Mouse (Mus musculus) stomach, postnatal 0 days (tissue): Measurements from ENCODE around the gene 4931414P19Rik. TPM values are rescaled to one million over a fixed set of nuclear protein-coding genes. Genes with fewer than 3 reads are reported as not detected.

Source experiments
- ATAC-seq: fragments of 200-750 bp; cut with Nextera tagmentation; 2 replicates; pipeline ENCODE4 v1.8.0; 2017; ENCODE audit not compliant: low FRiP score, low TSS enrichment
- DNase-seq: peaks from one replicate; pipeline ENCODE4 v3.0.0-alpha.2; 2016; ENCODE audit warnings: low spot score
- H3K27ac ChIP-seq: fragments of 300-500 bp; sonication (generic); replicated peaks from 2 replicates; pipeline ENCODE4 v1.5.1; 2014; ENCODE audit warnings: mild to moderate bottlenecking, control low read depth
- H3K27me3 ChIP-seq: fragments of 300-500 bp; sonication (generic); 2 replicates; pipeline ENCODE4 v1.6.1; 2014; ENCODE audit warnings: low read length; ENCODE audit not compliant: control insufficient read depth, insufficient read depth
- H3K36me3 ChIP-seq: fragments of 300-500 bp; sonication (generic); 2 replicates; pipeline ENCODE4 v1.6.1; 2014; ENCODE audit warnings: low read length, mixed read lengths; ENCODE audit not compliant: control insufficient read depth, insufficient read depth
- H3K4me1 ChIP-seq: fragments of 300-500 bp; sonication (generic); replicated peaks from 2 replicates; pipeline ENCODE4 v1.6.1; 2014; ENCODE audit warnings: antibody characterized with exemption; ENCODE audit not compliant: control insufficient read depth, insufficient read depth
- H3K4me2 ChIP-seq: fragments of 300-500 bp; sonication (generic); replicated peaks from 2 replicates; pipeline ENCODE4 v1.6.1; 2014; ENCODE audit warnings: low read depth, mild to moderate bottlenecking, control low read depth, moderate library complexity
- H3K4me3 ChIP-seq: fragments of 300-500 bp; sonication (generic); 2 replicates; pipeline ENCODE4 v1.5.1; 2014; ENCODE audit warnings: low read depth, low read length, control low read depth
- H3K9ac ChIP-seq: fragments of 300-500 bp; sonication (generic); 2 replicates; pipeline ENCODE4 v1.6.1; 2014; ENCODE audit warnings: mild to moderate bottlenecking, low read length, control low read depth, mixed read lengths
- H3K9me3 ChIP-seq: fragments of 300-500 bp; sonication (generic); 2 replicates; pipeline ENCODE4 v1.6.1; 2016; ENCODE audit warnings: low read length; ENCODE audit not compliant: control insufficient read depth
- CTCF ChIP-seq: IDR thresholded peaks from 2 replicates; pipeline ENCODE4 v1.5.1; 2016; ENCODE audit warnings: antibody characterized with exemption, low read depth, mild to moderate bottlenecking, moderate library complexity
- EP300 ChIP-seq: optimal IDR thresholded peaks from 2 replicates; pipeline ENCODE3; 2016; ENCODE audit warnings: antibody characterized with exemption
- WGBS: fragments of 180-500 bp; shearing (Covaris S2); extraction: QIAGEN DNeasy Blood & Tissue Kit; methylation state at CpG from one replicate; pipeline ENCODE4 v1.1.7; 2014; 5-methylcytosine and 5-hydroxymethylcytosine counted together
- polyA plus RNA-seq: library from polyadenylated mRNA; unstranded; fragments of >200 nt; fragmentation: Nextera tagmentation; extraction: Ambion mirVana; gene quantifications from 2 replicates; pipeline ENCODE4 v1.2.1, GENCODE M21; 2015

4931414P19Rik gene
- polyA plus RNA-seq, 1 experiment from 2014 or later: 2.4 TPM

GRCm38 (mm10) chr14:54591056-54591455 lies 14.7 kb downstream of the 4931414P19Rik start:
- no peak for ATAC-seq
- Histone ChIP-seq H3K4me1 (no peaks in the 10 kb centered on the region), H3K4me3 (no peak overlapping the region), H3K4me2 (no peak overlapping the region), H3K9ac (no peak overlapping the region), H3K27ac (no peak overlapping the region), H3K9me3 (no peaks in the 10 kb centered on the region), H3K36me3 (0 out of 2 replicates have a peak, but pooled peaks cover 8% of the 10 kb centered on the region), H3K27me3 (no peaks in the 10 kb centered on the region)
- no peak for TF ChIP-seq EP300
- TF ChIP-seq CTCF: no peak
- WGBS: 94% methylated on average over 16 of the region's 16 CpGs
- no peak for DNase-seq

DNA sequence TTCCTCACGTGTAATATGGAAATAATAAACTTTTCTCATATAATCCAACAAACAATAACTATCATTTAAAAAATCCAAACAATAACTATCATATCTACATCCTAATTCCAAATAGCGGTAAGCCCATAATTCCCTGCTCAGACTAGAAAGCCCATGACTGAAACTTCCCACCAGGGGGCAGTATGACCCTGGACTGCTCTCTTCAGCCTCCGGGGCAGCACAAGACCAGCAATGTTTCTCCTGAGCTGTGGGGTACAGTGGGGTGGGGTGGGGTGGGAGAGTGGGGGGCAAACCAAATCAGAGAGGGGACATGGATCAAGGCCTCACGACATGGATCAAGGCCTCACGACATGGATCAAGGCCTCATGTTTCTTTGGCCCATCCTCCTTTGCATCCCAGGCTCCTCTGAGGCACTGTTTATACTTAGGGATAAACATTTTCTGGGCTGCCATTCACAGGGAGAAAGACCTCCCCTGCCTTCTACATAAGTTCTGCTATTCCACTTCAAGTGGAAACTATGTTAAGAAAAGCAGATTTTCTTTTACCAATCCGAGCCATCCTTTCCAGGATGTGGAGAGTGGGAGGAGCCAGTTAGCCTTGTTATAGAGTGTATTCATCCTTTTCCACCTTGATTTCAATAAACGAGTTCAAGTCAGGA lies 22.0 kb downstream of the 4931414P19Rik start:
- no peak overlapping the region for H3K27ac ChIP-seq

DNA sequence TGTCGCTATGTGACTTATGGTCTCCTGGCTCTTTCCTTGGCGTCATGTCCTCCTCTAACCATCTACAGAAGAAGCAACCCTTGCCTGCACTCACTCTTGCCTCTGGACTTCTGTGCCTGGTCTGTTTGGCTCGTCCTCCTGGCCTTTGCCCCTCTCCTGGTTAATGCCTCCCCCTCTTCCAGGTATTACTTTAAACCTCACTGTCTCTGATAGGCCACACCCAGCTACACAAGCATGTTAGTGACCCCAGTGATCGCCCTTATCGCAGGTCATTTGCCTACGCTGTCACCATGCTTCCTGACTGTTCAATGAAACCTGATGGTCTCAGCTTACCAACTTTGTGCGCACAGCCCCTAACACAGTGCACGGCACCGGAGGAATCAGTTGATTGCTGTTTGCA lies 23.3 kb downstream of the 4931414P19Rik start:
- WGBS: 79% methylated on average over 9 of the region's 9 CpGs
- no peaks in the 10 kb centered on the region for H3K36me3 ChIP-seq
- H3K4me3 ChIP-seq: no peak overlapping the region
- no peaks in the 10 kb centered on the region for H3K9me3 ChIP-seq
- TF ChIP-seq EP300: no peak
- TF ChIP-seq CTCF: no peak
- ATAC-seq (no peak), DNase-seq (no peak)
- H3K27ac ChIP-seq: no peak overlapping the region
- H3K4me2 ChIP-seq: no peak overlapping the region
- no peak overlapping the region for H3K9ac ChIP-seq
- no peaks in the 10 kb centered on the region for H3K27me3 ChIP-seq
- H3K4me1 ChIP-seq: no peaks in the 10 kb centered on the region

More for the DNA sequence above, 22.0 kb downstream of the 4931414P19Rik start:
- DNase-seq (peak; percentile 70), ATAC-seq (peak; percentile 78)
- H3K9me3 ChIP-seq: no peaks in the 10 kb centered on the region
- no peak overlapping the region for H3K4me3 ChIP-seq
- H3K36me3 ChIP-seq: no peaks in the 10 kb centered on the region
- no peak overlapping the region for H3K4me2 ChIP-seq
- 25% methylated on average over 7 of the region's 7 CpGs for WGBS
- TF ChIP-seq EP300 (no peak), CTCF (peak; percentile 85)
- H3K4me1 ChIP-seq: no peaks in the 10 kb centered on the region
- H3K27me3 ChIP-seq: no peaks in the 10 kb centered on the region
- no peak overlapping the region for H3K9ac ChIP-seq

- WGBS: 72% methylated on average over 7 of the region's 7 CpGs
- no peak for TF ChIP-seq CTCF
- no peak for TF ChIP-seq EP300
- no peak for ATAC-seq
- Histone ChIP-seq H3K27ac (no peak overlapping the region), H3K36me3 (no peaks in the 10 kb centered on the region), H3K9me3 (no peaks in the 10 kb centered on the region), H3K4me2 (no peak overlapping the region), H3K4me3 (no peak overlapping the region), H3K4me1 (no peaks in the 10 kb centered on the region), H3K9ac (no peak overlapping the region), H3K27me3 (no peaks in the 10 kb centered on the region)
- DNase-seq: no peak
Measured at GRCm38 (mm10) chr14:54579638-54580037, 26.2 kb downstream of the 4931414P19Rik start.

GRCm38 (mm10) chr14:54578063-54578462 lies 27.7 kb downstream of the 4931414P19Rik start:
- peak overlapping the region; percentile 89 for H3K9ac ChIP-seq
- TF ChIP-seq CTCF: peak; percentile 83
- no peak for TF ChIP-seq EP300
- peak overlapping the region; percentile 95 for H3K4me2 ChIP-seq
- WGBS: 0% methylated on average over 10 of the region's 10 CpGs
- peak overlapping the region; percentile 83 for H3K4me3 ChIP-seq
- peak overlapping the region; percentile 89 for H3K27ac ChIP-seq
- no peaks in the 10 kb centered on the region for H3K27me3 ChIP-seq
- no peaks in the 10 kb centered on the region for H3K9me3 ChIP-seq
- peak; percentile 23 for DNase-seq
- H3K36me3 ChIP-seq: no peaks in the 10 kb centered on the region
- H3K4me1 ChIP-seq: peaks cover 5% of the 10 kb centered on the region; the same call in 1 of the 2 replicates
- ATAC-seq: peak; percentile 24; the same call in 1 of the 2 replicates
